Mouse (Mus musculus): ENCODE measurements around the gene Safb2. TPM values are rescaled to one million over a fixed set of nuclear protein-coding genes. Genes with fewer than 3 reads are reported as not detected.
"Not testable (repeated sequence)": the region's sequence is repeated elsewhere in the genome, so short reads cannot be mapped to it uniquely, and the experiment has no call there.

The Safb2 gene
- 74.1 and 89.0 TPM in 2 replicates for polyA plus RNA-seq (2015; fragmentation: Nextera tagmentation; extraction: Ambion mirVana)

DNA sequence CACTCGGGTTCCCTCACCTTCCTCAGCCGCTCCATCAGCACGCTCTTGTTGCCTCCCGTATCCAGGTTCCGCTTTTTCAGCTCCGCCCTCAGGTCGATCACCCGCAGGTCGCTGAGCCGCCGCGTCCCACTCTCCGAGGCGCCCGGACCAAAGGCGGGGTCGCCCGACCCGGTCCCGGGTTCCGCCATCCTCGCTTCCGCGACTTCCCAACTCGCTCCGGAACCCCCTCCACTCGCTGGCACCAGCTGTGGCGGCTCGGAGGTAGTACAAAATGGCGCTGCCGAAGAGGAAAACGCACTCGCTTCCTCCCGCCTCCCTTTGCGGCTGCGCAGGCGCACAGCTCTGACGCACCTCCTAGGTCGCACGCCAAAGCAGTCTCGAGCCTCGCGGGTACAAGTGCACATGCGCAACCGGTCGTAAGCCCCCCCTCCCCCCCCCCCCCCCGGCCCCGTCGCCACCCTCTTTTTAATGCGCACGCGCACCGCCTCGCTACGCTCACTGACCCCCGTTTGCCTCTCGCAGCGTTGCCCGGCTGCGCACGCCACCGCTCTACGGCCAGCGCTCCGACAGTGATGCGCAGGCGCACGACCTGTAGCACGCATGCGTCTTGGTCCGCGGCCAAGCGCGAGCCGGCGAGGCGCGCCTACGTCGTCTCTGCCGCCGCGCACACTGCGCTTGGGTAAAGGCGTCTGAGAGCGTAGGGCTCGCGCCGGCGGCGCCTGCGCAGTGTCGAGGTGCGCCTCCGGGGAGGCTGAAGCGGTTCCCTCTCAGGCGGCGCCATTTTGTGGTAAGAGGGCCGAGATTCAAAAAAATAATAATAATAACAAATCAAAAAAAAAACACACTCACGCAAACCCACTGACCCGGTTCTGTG is at the start of gene Safb2, which contains the start of gene Safb:
TSS of gene Safb2 (minus strand) at position 329 of the 874 bp plus-strand sequence.
TSS of gene Safb (plus strand) at position 569 of the 874 bp plus-strand sequence.
- H3K4me2 ChIP-seq (replicated peaks) = peak within 1 kb of the TSS; percentile 97
- no peaks in the 10 kb centered on the region for H3K27me3 ChIP-seq
- peak within 1 kb of the TSS; percentile 93 for H3K4me3 ChIP-seq (replicated peaks)
- H3K4me1 ChIP-seq (replicated peaks) = peaks cover 69% of the 10 kb centered on the region
- H3K27ac ChIP-seq = peak within 1 kb of the TSS; percentile 95
- no peaks in the 10 kb centered on the region for H3K9me3 ChIP-seq
- ATAC-seq = peak; percentile 97
- H3K9ac ChIP-seq (replicated peaks) = peak within 1 kb of the TSS; percentile 95
- H3K36me3 ChIP-seq = peaks cover 66% of the 10 kb centered on the region
- WGBS = under 1% methylated on average over 81 of the region's 101 CpGs

DNA sequence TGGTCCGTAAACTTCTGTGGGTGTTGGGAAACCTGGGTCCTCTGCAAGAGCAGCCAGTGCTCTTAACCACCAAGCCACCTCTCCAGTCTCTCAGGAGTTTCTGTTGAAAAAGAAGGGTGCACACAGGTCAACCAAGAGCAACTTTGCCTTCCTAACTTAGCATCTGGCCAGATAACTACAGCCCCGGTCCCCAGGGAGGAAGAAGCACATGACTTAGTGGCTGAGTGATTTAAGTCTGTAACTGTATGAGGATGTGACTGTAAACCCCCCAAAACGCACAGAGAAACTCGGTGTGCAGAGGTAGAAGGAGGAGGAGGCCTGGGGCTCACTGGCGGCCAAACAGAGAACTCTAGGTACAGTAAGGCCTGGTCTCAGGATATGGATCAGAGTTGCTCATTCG is 49.6 kb upstream of the Safb2 start:
- H3K4me1 ChIP-seq (replicated peaks) = no peaks in the 10 kb centered on the region
- no peak overlapping the region for H3K4me3 ChIP-seq (replicated peaks)
- H3K4me2 ChIP-seq (replicated peaks) = no peak overlapping the region
- no peak overlapping the region for H3K27ac ChIP-seq
- no peaks in the 10 kb centered on the region for H3K36me3 ChIP-seq
- no peak overlapping the region for H3K9ac ChIP-seq (replicated peaks)
- whole genome bisulfite sequencing = 86% methylated on average over 6 of the region's 6 CpGs
- ATAC-seq = no peak
- H3K27me3 ChIP-seq = no peaks in the 10 kb centered on the region
- H3K9me3 ChIP-seq = no peaks in the 10 kb centered on the region

DNA sequence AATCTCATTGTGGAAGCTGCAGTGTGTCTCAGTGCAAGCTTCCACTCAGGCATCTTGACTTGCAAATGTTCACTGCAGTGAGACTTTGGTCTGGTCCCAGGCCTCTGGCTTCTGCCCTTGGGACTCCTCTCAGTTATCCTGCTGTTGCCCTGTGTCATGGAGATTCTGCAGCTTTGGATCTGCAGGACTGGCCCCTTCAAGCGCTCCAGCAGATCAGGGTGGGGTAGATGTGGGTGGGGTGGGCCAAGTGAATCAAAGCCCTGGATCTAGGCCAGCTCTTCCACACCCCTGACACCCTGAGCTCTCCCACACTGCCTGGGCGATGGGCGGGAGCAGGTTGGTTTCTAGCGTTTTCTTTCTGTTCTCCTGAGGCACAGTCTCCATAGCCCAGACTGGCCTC is 47.4 kb upstream of the Safb2 start:
- Histone ChIP-seq H3K36me3 (no peaks in the 10 kb centered on the region), H3K9me3 (no peaks in the 10 kb centered on the region), H3K27ac (no peak overlapping the region), H3K4me2 (replicated peaks) (no peak overlapping the region), H3K27me3 (peaks cover 4% of the 10 kb centered on the region; the same call in 1 of the 2 replicates), H3K9ac (replicated peaks) (no peak overlapping the region), H3K4me3 (replicated peaks) (no peak overlapping the region), H3K4me1 (replicated peaks) (peaks cover 11% of the 10 kb centered on the region)
- WGBS = 59% methylated on average over 4 of the region's 4 CpGs
- ATAC-seq = no peak

DNA sequence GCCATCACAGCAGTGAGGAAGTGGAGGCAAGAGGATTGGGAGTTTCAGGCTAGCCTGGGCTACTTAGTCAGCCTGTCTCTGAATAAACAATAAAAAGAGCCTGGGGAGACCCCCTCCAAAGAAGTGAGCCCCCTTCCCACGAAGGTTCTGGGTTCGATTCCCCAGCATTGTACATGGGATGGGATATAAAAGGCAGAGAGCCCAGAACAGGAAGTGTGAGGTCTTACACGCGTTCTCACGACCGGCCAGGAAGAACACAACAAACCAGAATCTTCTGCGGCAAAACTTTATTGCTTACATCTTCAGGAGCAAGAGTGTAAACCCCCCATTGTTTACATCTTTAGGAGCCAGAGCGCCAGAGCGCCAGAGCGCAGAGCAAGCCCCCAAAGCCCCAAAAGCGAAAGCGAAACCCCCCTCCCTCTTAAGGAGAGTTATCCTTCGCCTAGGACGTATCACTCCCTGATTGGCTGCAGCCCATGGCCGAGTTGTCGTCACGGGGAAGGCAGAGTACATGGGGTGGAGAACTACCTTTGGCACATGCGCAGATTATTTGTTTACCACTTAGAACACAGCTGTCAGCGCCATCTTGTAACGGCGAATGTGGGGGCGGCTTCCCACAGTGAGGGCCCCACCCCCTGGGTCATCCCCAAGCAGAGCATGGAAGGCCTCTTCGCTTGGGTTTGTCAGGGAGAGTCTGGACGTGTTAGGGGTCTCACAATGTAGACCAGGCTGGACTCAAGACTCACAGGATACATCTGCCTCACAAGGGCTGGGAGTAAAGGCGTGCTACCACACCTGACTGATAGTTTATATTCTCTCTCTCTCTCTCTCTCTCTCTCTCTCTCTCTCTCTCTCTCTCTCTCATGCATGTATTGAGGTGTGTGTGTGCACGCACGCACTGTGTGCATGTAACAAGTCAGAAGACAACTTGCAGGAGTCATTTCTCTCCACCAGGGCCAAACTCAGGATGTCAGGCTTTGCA is 45.7 kb upstream of the Safb2 start:
- WGBS = 85% methylated on average over 27 of the region's 27 CpGs
- H3K36me3 ChIP-seq, ATAC-seq: not testable (repeated sequence)

DNA sequence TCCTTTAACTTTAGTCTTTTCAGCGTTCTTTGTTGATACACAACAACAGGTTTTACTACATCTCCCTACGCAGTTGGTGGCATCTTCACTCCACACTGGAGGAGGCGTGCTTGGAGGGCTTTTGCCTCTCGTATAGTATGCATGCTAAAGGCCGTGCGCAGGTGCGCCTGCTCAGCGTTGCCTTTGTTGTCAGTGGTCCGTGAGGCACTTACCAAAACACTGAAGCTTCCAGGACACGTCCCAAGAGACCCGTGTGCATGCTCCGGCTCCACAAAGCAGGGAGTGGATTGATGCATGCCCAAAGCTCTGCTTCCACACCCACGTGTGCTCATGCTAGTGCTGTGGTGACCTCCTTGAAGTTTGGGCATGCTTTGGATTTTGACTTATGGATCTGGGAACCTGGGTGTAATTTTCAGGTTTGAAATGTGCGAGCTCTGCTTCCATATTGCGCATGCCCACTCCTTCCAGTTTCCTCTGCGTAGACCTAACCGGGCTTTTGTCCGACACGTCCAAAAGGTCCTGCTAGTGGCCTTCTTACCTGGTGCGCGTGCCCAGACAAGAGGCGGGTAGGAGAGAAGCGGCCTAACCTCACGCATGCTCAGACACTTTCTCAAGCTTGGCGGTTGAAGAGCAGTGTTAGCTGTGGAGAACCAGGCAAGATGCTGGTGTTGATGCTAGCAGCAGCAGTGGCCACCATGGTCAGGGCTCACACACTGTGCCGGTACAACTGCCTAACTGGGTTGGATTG is 43.3 kb upstream of the Safb2 start, which contains the start of gene Catsperd:
TSS of gene Catsperd (plus strand) at position 614 of the 748 bp plus-strand sequence.
- H3K9ac ChIP-seq (replicated peaks) = peak within 1 kb of the TSS; percentile 42
- peaks cover 4% of the 10 kb centered on the region; the same call in 1 of the 2 replicates for H3K27me3 ChIP-seq
- H3K4me1 ChIP-seq (replicated peaks) = peaks cover 27% of the 10 kb centered on the region
- 4% methylated on average over 26 of the region's 26 CpGs for WGBS
- H3K36me3 ChIP-seq = peaks cover 17% of the 10 kb centered on the region
- peak; percentile 69 for ATAC-seq
- H3K4me3 ChIP-seq (replicated peaks) = peak within 1 kb of the TSS; percentile 90
- H3K4me2 ChIP-seq (replicated peaks) = peak within 1 kb of the TSS; percentile 93
- H3K27ac ChIP-seq = peak within 1 kb of the TSS; percentile 71
- no peaks in the 10 kb centered on the region for H3K9me3 ChIP-seq

More for the DNA sequence above, 45.7 kb upstream of the Safb2 start:
- H3K4me1 ChIP-seq (replicated peaks) = peaks cover 23% of the 10 kb centered on the region
- not testable (repeated sequence) for H3K27me3 ChIP-seq; H3K4me3 ChIP-seq (replicated peaks); H3K4me2 ChIP-seq (replicated peaks); H3K9me3 ChIP-seq; H3K9ac ChIP-seq (replicated peaks); H3K27ac ChIP-seq

DNA sequence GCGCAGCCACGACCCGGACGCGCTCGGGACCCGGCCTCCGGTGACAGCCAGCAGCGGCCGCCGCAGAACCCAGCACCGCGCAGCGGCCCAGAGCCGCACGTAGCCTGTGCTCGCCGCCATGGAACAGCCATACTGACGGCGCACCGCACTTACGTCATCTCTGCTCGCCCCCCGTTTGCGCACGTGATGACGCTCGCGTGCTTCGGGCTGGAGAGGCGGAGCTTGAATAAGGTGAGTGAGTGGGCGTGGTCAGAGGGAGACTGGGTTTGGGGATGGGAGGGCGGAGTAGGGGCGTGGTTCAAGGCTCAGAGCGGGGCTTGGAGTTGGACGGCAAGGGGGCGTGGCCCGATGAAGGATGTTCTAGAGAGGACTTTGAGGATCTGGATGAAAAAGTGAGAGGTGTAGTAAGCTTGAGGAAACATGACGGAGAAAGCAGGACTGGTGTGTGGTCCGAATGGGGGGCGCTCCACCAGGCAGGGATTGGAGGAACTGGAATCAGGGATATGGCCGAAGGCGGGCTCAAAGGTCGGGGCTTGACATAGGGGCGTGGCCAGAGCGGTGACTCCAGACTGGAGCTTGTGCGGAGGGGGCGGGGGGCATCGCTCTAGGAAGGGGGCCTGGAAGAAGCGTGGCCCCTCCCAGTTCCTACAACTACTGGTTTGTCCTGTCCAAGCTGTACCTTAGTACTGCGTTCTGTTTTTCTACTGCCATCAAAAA is 42.5 kb upstream of the Safb2 start, which contains the start of gene Lonp1:
TSS of gene Lonp1 (minus strand) at position 134 of the 717 bp plus-strand sequence.
- H3K4me3 ChIP-seq (replicated peaks) = peak within 1 kb of the TSS; percentile 90
- H3K9me3 ChIP-seq = no peaks in the 10 kb centered on the region
- H3K36me3 ChIP-seq = peaks cover 25% of the 10 kb centered on the region
- peak within 1 kb of the TSS; percentile 71 for H3K27ac ChIP-seq
- ATAC-seq = peak; percentile 93
- H3K9ac ChIP-seq (replicated peaks) = peak within 1 kb of the TSS; percentile 87
- H3K4me2 ChIP-seq (replicated peaks) = peak within 1 kb of the TSS; percentile 93
- H3K27me3 ChIP-seq = peaks cover 4% of the 10 kb centered on the region; the same call in 1 of the 2 replicates
- WGBS = under 1% methylated on average over 51 of the region's 51 CpGs
- peaks cover 27% of the 10 kb centered on the region for H3K4me1 ChIP-seq (replicated peaks)

DNA sequence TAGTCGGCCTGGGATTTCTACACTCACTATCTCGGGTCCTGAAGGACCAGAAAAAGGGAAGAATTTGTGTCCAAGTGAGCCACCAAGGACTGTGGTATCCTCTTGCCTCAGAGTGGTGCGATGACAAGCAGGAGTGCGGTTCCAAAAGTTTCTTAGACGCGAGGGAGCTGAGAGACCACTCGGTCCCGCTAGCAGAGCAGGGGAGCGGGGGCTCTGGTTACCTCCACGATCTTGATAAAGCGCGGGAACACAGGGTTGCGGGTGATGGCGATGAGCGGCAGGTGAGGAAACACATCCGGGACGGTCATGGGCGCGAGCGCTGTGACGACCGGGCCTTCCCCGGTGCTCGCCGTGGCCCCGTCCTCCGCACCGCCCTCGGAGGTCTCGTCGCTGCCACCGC is 41.9 kb upstream of the Safb2 start:
- peak overlapping the region; percentile 71; the same call in 1 of the 2 replicates for H3K27ac ChIP-seq
- peaks cover 31% of the 10 kb centered on the region for H3K36me3 ChIP-seq
- 1% methylated on average over 32 of the region's 32 CpGs for WGBS
- no peak for ATAC-seq
- H3K9ac ChIP-seq (replicated peaks) = peak overlapping the region; percentile 87
- no peaks in the 10 kb centered on the region for H3K9me3 ChIP-seq
- peak overlapping the region; percentile 93 for H3K4me2 ChIP-seq (replicated peaks)
- peak overlapping the region; percentile 90 for H3K4me3 ChIP-seq (replicated peaks)
- H3K4me1 ChIP-seq (replicated peaks) = peaks cover 27% of the 10 kb centered on the region
- peaks cover 4% of the 10 kb centered on the region; the same call in 1 of the 2 replicates for H3K27me3 ChIP-seq

DNA sequence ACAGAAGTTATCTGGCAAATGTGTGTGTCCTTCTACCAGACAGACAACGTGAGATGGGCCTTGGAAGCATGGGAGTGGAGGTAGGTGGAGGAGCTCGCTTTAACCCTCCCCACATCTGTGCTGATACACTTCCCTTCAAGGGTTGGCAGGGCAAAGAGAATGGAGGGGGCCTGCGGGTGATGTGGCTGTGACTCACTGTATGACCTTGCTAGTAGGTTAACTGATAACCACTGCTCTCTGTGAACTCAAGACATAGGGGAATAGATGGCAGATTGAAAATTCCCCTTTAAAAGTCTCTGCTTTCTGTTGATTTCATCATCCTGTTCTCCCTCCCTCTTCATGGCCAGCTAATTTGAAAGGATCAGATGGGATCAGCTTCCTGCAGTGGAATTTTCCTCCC is 41.1 kb upstream of the Safb2 start:
- H3K4me1 ChIP-seq (replicated peaks) = peaks cover 27% of the 10 kb centered on the region
- H3K9me3 ChIP-seq = no peaks in the 10 kb centered on the region
- peak overlapping the region; percentile 90 for H3K4me3 ChIP-seq (replicated peaks)
- H3K27ac ChIP-seq = no peak overlapping the region
- peak overlapping the region; percentile 93; the same call in 1 of the 2 replicates for H3K4me2 ChIP-seq (replicated peaks)
- peaks cover 4% of the 10 kb centered on the region; the same call in 1 of the 2 replicates for H3K27me3 ChIP-seq
- H3K36me3 ChIP-seq = peaks cover 38% of the 10 kb centered on the region
- 93% methylated on average over 3 of the region's 3 CpGs for WGBS
- no peak for ATAC-seq
- no peak overlapping the region for H3K9ac ChIP-seq (replicated peaks)

DNA sequence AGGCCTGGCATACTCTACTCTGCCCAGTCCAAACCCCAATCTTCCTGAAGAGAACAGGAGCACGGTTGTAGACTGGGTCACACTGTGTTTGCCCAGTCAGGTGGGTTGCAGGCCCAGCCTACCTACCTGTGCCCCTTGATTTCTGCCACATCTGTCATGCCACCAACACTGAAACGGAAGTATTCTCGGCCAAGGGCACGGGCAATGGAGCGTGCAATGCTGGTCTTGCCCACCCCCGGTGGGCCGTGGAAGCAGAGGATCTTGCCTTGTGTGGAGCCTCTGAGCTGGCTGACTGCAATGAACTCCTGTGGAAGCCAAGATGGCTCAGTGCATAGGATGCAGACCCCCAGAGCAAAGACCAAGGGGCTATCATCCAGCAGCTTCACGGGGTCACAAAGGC is 33.2 kb upstream of the Safb2 start:
- ATAC-seq = no peak
- peaks cover 83% of the 10 kb centered on the region for H3K36me3 ChIP-seq
- H3K4me2 ChIP-seq (replicated peaks) = no peak overlapping the region
- WGBS = 90% methylated on average over 8 of the region's 8 CpGs
- H3K27ac ChIP-seq = no peak overlapping the region
- H3K27me3 ChIP-seq = no peaks in the 10 kb centered on the region
- H3K9ac ChIP-seq (replicated peaks) = no peak overlapping the region
- peaks cover 19% of the 10 kb centered on the region for H3K4me1 ChIP-seq (replicated peaks)
- H3K4me3 ChIP-seq (replicated peaks) = no peak overlapping the region
- H3K9me3 ChIP-seq = no peaks in the 10 kb centered on the region

DNA sequence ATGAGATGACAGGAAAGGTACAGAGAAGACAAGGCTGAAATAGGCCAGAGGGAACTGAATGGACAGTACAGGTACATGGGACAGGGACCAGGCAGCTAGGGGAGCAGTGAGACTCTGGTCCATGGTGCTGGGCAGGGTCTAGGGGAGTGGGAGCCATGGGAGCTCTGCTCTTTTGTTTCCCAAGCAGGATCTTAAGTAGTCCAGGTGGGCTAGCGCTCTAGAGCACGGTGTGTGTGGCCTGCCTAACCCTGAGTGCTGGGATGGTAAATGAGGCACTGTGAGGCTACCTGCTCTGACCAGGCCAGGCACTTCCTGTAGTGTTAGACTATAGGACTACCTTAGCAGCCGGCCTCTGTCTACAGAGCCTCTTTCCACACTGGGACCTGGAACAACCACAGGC is 32.3 kb upstream of the Safb2 start:
- H3K4me3 ChIP-seq (replicated peaks) = no peak overlapping the region
- ATAC-seq = no peak
- peaks cover 24% of the 10 kb centered on the region for H3K4me1 ChIP-seq (replicated peaks)
- no peak overlapping the region for H3K4me2 ChIP-seq (replicated peaks)
- 86% methylated on average over 3 of the region's 3 CpGs for WGBS
- H3K27ac ChIP-seq = no peak overlapping the region
- no peaks in the 10 kb centered on the region for H3K9me3 ChIP-seq
- H3K27me3 ChIP-seq = no peaks in the 10 kb centered on the region
- H3K36me3 ChIP-seq = peaks cover 74% of the 10 kb centered on the region
- H3K9ac ChIP-seq (replicated peaks) = no peak overlapping the region

All from midbrain, embryonic 13.5 days (tissue).